Mouse (Mus musculus): ENCODE measurements around the gene Spg7. TPM values are rescaled to one million over a fixed set of nuclear protein-coding genes. Genes with fewer than 3 reads are reported as not detected.

The Spg7 gene
- total and polyA plus RNA-seq, 2 experiments from 2014 or later, result 51.3 to 64.3 TPM

DNA sequence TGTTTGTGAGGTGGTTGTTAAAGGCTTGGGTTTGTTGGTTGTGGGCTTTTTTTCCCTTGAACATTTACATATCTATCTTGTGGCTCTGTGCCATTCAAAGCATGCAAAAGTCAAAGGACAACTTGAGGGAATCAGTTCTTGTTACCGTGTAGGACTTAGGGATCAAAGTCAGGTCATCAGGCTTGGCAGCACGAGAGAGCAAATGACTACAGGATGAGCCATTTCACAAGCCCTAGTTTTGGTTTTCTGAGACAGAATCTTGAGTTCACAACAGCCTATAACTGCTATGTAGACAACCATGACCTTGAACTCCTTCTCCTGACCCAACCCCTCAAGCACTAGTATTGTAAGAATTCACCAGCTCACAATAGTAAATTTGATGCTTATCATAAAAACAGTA, 24.4 kb upstream of the Spg7 start:
- H3K4me3 ChIP-seq (ENCODE audit: low read depth, low read length), result no peak overlapping the region
- no peaks in the 10 kb centered on the region for H3K9me3 ChIP-seq (ENCODE audit: low read length)
- ATAC-seq (ENCODE audit: low FRiP score) (no peak), DNase-seq (ENCODE audit: low spot score) (no peak)
- H3K27me3 ChIP-seq (ENCODE audit: insufficient read depth, low read length), result no peaks in the 10 kb centered on the region
- no peak for TF ChIP-seq CTCF (IDR thresholded peaks at IDR 0.05)
- no peaks in the 10 kb centered on the region for H3K36me3 ChIP-seq (ENCODE audit: insufficient read depth, low read length)
- H3K27ac ChIP-seq (ENCODE audit: low read depth, low read length), result no peak overlapping the region
- H3K4me2 ChIP-seq (ENCODE audit: low read depth, low read length, poor library complexity, severe bottlenecking), result no peak overlapping the region
- peaks cover 19% of the 10 kb centered on the region for H3K4me1 ChIP-seq (ENCODE audit: insufficient read depth, low read length)
- no peak overlapping the region for H3K9ac ChIP-seq (replicated peaks; ENCODE audit: low read length, poor library complexity, severe bottlenecking)
- 48% methylated on average over 2 of the region's 2 CpGs for WGBS

DNA sequence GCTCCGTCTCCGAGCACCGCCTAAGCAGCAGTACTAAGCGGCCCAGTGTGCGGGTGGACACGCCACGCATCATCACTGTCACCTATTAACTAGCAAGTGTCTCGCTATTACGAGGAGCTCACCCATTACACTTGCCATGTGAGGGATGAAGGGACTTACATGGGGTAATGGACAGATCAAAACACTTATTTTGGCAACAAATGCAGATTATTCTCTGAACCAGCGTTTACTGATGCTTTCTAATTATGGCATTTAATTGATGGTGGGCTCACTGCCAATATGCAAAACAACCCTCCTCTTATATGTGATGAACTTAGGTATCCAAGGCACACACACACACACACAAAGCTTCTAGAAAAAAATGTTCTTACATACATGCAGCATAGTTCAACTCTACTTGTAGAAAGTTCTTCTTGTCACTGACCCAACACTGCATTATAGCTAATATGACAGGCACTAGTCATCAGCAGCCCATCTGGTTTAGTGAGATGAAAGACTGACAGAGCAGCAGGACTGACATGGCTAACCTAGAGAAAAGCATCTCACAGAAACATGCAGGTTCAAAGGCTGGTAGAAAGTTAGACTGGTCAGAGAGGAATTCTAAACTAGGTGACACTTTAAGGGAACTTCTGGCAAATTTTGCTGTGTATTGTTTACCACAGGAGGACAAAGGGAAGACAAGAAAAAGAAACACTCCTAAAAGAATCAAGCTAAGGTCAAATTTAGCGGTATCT, 23.2 kb upstream of the Spg7 start:
- no peak for TF ChIP-seq CTCF (IDR thresholded peaks at IDR 0.05)
- ATAC-seq (ENCODE audit: low FRiP score) (no peak), DNase-seq (ENCODE audit: low spot score) (no peak)
- Histone ChIP-seq H3K9ac (replicated peaks; ENCODE audit: low read length, poor library complexity, severe bottlenecking) (0 out of 2 replicates have a peak overlapping the region, but pooled peaks have one; percentile 19), H3K4me2 (ENCODE audit: low read depth, low read length, poor library complexity, severe bottlenecking) (peak overlapping the region; percentile 55), H3K27ac (ENCODE audit: low read depth, low read length) (no peak overlapping the region), H3K36me3 (ENCODE audit: insufficient read depth, low read length) (no peaks in the 10 kb centered on the region), H3K4me1 (ENCODE audit: insufficient read depth, low read length) (peaks cover 21% of the 10 kb centered on the region), H3K9me3 (ENCODE audit: low read length) (no peaks in the 10 kb centered on the region), H3K4me3 (ENCODE audit: low read depth, low read length) (peak overlapping the region; percentile 99), H3K27me3 (ENCODE audit: insufficient read depth, low read length) (no peaks in the 10 kb centered on the region)
- WGBS, result 23% methylated on average over 11 of the region's 11 CpGs

DNA sequence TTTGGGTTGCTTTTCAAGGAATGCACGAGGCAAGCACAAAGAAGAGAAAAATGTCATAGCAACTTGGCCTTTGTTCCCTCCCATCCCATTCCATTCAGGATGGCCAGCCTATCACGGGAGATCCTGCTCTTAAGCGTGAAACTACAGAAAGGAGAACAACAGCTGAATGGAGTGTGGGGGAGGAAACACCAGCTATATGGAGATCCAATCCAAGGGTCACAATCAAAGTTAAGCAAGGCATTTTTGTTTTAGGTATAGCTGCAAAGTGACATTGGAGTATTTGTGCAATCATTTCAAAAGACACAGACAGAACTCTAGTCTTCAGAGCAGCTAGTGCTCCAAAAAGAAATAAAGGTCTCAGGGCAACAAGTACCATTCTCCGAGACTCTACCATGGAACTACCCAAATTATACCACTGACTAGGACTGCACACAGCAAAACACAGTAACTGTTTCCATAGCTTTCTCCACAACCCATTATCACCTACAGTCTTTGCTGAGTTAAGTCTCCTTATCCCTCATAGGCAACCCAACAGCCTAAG, 22.6 kb upstream of the Spg7 start:
- WGBS, result 3% methylated on average over 4 of the region's 4 CpGs
- Histone ChIP-seq H3K9ac (replicated peaks; ENCODE audit: low read length, poor library complexity, severe bottlenecking) (0 out of 2 replicates have a peak overlapping the region, but pooled peaks have one; percentile 99), H3K9me3 (ENCODE audit: low read length) (no peaks in the 10 kb centered on the region), H3K27me3 (ENCODE audit: insufficient read depth, low read length) (no peaks in the 10 kb centered on the region), H3K36me3 (ENCODE audit: insufficient read depth, low read length) (no peaks in the 10 kb centered on the region), H3K27ac (ENCODE audit: low read depth, low read length) (0 out of 2 replicates have a peak overlapping the region, but pooled peaks have one; percentile 94), H3K4me1 (ENCODE audit: insufficient read depth, low read length) (peaks cover 21% of the 10 kb centered on the region), H3K4me3 (ENCODE audit: low read depth, low read length) (peak overlapping the region; percentile 99), H3K4me2 (ENCODE audit: low read depth, low read length, poor library complexity, severe bottlenecking) (peak overlapping the region; percentile 55)
- DNase-seq (ENCODE audit: low spot score), result no peak
- no peak for TF ChIP-seq CTCF (IDR thresholded peaks at IDR 0.05)
- no peak for ATAC-seq (ENCODE audit: low FRiP score)

DNA sequence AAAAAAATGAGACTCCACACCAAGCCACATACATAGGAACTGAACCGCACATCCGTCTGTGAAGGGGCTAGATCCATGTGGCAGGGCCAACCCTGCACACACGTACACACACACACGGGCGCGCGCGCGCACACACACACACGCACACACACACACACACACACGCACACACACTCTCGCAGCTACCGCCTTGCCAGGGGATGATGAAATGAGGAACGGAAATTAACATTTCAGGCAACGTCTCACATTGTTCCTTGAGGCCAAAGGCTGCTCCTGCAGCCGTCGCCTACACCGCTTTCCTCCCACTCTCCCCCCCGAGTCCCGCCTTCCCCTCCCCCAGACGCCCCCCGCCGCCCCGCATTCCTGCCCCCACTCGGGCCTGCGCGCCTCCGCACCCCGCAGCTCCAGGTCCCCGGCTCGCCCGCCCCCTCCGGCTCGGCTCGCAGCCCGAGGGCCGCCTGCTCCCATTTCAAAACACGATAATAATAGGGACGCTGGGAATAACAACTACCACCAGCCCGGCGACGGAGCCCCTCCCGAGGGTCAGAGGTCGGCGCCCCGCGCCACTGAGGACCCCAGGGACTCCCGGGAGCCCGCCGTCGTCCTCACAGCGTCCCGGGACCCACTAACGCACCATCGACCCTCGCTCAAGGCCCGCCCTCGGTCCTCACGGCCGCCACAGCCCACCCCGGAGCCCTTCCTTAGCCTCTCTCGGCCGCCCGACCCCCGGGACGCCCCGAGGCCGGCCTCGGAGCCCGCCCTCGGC, 21.6 kb upstream of the Spg7 start:
- Histone ChIP-seq H3K27ac (ENCODE audit: low read depth, low read length) (peak overlapping the region; percentile 94), H3K9me3 (ENCODE audit: low read length) (no peaks in the 10 kb centered on the region), H3K4me2 (ENCODE audit: low read depth, low read length, poor library complexity, severe bottlenecking) (peak overlapping the region; percentile 55), H3K4me1 (ENCODE audit: insufficient read depth, low read length) (peaks cover 21% of the 10 kb centered on the region), H3K4me3 (ENCODE audit: low read depth, low read length) (peak overlapping the region; percentile 99), H3K9ac (replicated peaks; ENCODE audit: low read length, poor library complexity, severe bottlenecking) (peak overlapping the region; percentile 99), H3K27me3 (ENCODE audit: insufficient read depth, low read length) (no peaks in the 10 kb centered on the region), H3K36me3 (ENCODE audit: insufficient read depth, low read length) (no peaks in the 10 kb centered on the region)
- no peak for TF ChIP-seq CTCF (IDR thresholded peaks at IDR 0.05)
- 2% methylated on average over 47 of the region's 71 CpGs for WGBS
- no peak for ATAC-seq (ENCODE audit: low FRiP score)
- peak; percentile 70 for DNase-seq (ENCODE audit: low spot score)

DNA sequence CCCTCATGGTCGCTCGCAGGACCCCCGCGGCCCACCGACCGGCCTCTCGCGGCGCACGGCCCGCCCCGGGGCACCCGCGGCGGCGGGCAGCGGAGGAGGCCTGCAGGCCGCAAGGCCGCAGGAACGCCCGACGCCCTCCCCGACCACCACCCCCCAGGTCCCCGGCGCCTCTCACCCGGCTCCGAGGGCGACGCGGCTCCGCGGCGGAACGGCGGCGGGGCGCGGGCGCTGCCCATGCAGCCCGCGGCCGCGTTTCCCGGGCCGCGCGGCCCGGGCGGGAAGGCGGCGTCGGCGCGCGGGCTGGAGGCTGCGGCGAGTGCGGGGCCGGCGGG, 21.0 kb upstream of the Spg7 start:
- peak overlapping the region; percentile 55 for H3K4me2 ChIP-seq (ENCODE audit: low read depth, low read length, poor library complexity, severe bottlenecking)
- peak overlapping the region; percentile 99 for H3K4me3 ChIP-seq (ENCODE audit: low read depth, low read length)
- ATAC-seq (ENCODE audit: low FRiP score) (0 out of 2 replicates have a peak, but pooled peaks have one; percentile 13), DNase-seq (ENCODE audit: low spot score) (no peak)
- H3K9me3 ChIP-seq (ENCODE audit: low read length), result no peaks in the 10 kb centered on the region
- no peaks in the 10 kb centered on the region for H3K27me3 ChIP-seq (ENCODE audit: insufficient read depth, low read length)
- peak overlapping the region; percentile 99 for H3K9ac ChIP-seq (replicated peaks; ENCODE audit: low read length, poor library complexity, severe bottlenecking)
- TF ChIP-seq CTCF (IDR thresholded peaks at IDR 0.05), result no peak
- H3K36me3 ChIP-seq (ENCODE audit: insufficient read depth, low read length), result no peaks in the 10 kb centered on the region
- H3K27ac ChIP-seq (ENCODE audit: low read depth, low read length), result peak overlapping the region; percentile 94
- peaks cover 21% of the 10 kb centered on the region for H3K4me1 ChIP-seq (ENCODE audit: insufficient read depth, low read length)
- WGBS, result 1% methylated on average over 34 of the region's 60 CpGs

Data from midbrain, postnatal 0 days (tissue).